Mouse (Mus musculus): ENCODE measurements around the gene Ranbp1.

DNA sequence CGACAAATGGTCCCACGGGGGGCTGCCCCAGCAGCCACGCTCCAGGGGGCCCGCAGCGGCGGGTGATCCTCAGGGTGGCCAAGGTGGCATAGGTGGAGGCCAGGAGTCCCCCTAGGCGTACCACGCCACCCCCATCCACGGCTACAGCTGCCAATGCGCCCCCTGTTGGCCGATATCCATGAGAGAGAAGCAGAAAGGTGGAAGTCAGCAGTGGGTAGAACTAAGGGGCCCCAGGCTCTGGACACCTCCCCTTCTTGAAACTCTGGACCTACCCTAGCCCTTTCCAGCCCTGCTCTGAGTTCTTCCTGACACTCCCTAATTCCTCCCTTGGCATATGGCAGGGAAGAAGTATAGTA lies 27.0 kb downstream of the Ranbp1 start:
- TF ChIP-seq CTCF (IDR thresholded peaks at IDR 0.05; ENCODE audit: low read depth, low read length) (0 out of 2 replicates have a peak, but pooled peaks have one; percentile 9), POLR2A (IDR thresholded peaks at IDR 0.05; ENCODE audit: extremely low read depth, insufficient read depth, low read length) (no peak)
